Mouse (Mus musculus): Measurements from ENCODE around the gene Trdn.

The Trdn gene

GRCm38 (mm10) chr10:33375474-33376029 lies 295.2 kb downstream of the Trdn start:
- DNase-seq (ENCODE audit: low spot score): no peak
